Mouse (Mus musculus): ENCODE data around the gene Prkci. TPM values are rescaled to one million over a fixed set of nuclear protein-coding genes. Genes with fewer than 3 reads are reported as not detected.

Prkci gene
- total and polyA plus RNA-seq, 3 experiments = 4.8 to 37.8 (median 24.4) TPM

- H3K27me3 ChIP-seq (ENCODE audit: insufficient read depth, low read length) = no peaks in the 10 kb centered on the region
- H3K4me1 ChIP-seq (ENCODE audit: insufficient read depth, low read depth, low read length) = peaks cover 17% of the 10 kb centered on the region
- DNase-seq (ENCODE audit: low spot score) (peak; percentile 18), ATAC-seq (ENCODE audit: extremely low read depth, insufficient number of reproducible peaks, low FRiP score, poor library complexity, severe bottlenecking) (peak; percentile 40; the same call in 1 of the 2 replicates)
- TF ChIP-seq GATA2 (IDR thresholded peaks at IDR 0.05; ENCODE audit: borderline replicate concordance, low read depth, low read length) = no peak
- peak; percentile 45; the same call in 1 of the 2 replicates for TF ChIP-seq CTCF (IDR thresholded peaks at IDR 0.05; ENCODE audit: low read depth, low read length)
- H3K4me3 ChIP-seq (ENCODE audit: low read depth, low read length) = no peak overlapping the region
- H3K36me3 ChIP-seq (replicated peaks) = no peaks in the 10 kb centered on the region
- no peaks in the 10 kb centered on the region for H3K9me3 ChIP-seq (replicated peaks)
Measured at GRCm38 (mm10) chr3:30975102-30975754, 20.3 kb upstream of the Prkci start.

GRCm38 (mm10) chr3:30976991-30977603, 18.4 kb upstream of the Prkci start:
- ATAC-seq (ENCODE audit: extremely low read depth, insufficient number of reproducible peaks, low FRiP score, poor library complexity, severe bottlenecking) (no peak), DNase-seq (ENCODE audit: low spot score) (no peak)
- Histone ChIP-seq H3K9me3 (replicated peaks) (no peaks in the 10 kb centered on the region), H3K4me3 (ENCODE audit: low read depth, low read length) (no peak overlapping the region), H3K4me1 (ENCODE audit: insufficient read depth, low read depth, low read length) (peaks cover 26% of the 10 kb centered on the region), H3K36me3 (replicated peaks) (no peaks in the 10 kb centered on the region), H3K27me3 (ENCODE audit: insufficient read depth, low read length) (no peaks in the 10 kb centered on the region)
- TF ChIP-seq TAL1 (conservative IDR thresholded peaks at IDR 0.05; ENCODE audit: low read depth, low read length) = no peak
- TF ChIP-seq POLR2AphosphoS5 (IDR thresholded peaks at IDR 0.05; ENCODE audit: insufficient replicate concordance, low read depth, low read length) = no peak
- no peak for TF ChIP-seq GATA1 (IDR thresholded peaks at IDR 0.05; ENCODE audit: borderline replicate concordance, low read length)
- no peak for TF ChIP-seq CTCF (IDR thresholded peaks at IDR 0.05; ENCODE audit: low read depth, low read length)
- TF ChIP-seq GATA2 (IDR thresholded peaks at IDR 0.05; ENCODE audit: borderline replicate concordance, low read depth, low read length) = no peak

- ATAC-seq (ENCODE audit: extremely low read depth, insufficient number of reproducible peaks, low FRiP score, poor library complexity, severe bottlenecking) (peak; percentile 22), DNase-seq (ENCODE audit: low spot score) (no peak)
- H3K4me1 ChIP-seq (ENCODE audit: insufficient read depth, low read depth, low read length) = peaks cover 32% of the 10 kb centered on the region
Measured at GRCm38 (mm10) chr3:30981616-30982380, 13.7 kb upstream of the Prkci start.

GRCm38 (mm10) chr3:30982924-30983536, 12.5 kb upstream of the Prkci start:
- no peak for TF ChIP-seq CTCF (IDR thresholded peaks at IDR 0.05; ENCODE audit: low read depth, low read length)
- no peak for TF ChIP-seq TAL1 (conservative IDR thresholded peaks at IDR 0.05; ENCODE audit: low read depth, low read length)
- no peak for TF ChIP-seq POLR2AphosphoS5 (IDR thresholded peaks at IDR 0.05; ENCODE audit: insufficient replicate concordance, low read depth, low read length)
- TF ChIP-seq GATA1 (IDR thresholded peaks at IDR 0.05; ENCODE audit: borderline replicate concordance, low read length) = no peak
- no peak for TF ChIP-seq GATA2 (IDR thresholded peaks at IDR 0.05; ENCODE audit: borderline replicate concordance, low read depth, low read length)
- H3K36me3 ChIP-seq (replicated peaks) = peaks cover 9% of the 10 kb centered on the region
- no peaks in the 10 kb centered on the region for H3K27me3 ChIP-seq (ENCODE audit: insufficient read depth, low read length)
- DNase-seq (ENCODE audit: low spot score) = no peak
- H3K4me1 ChIP-seq (ENCODE audit: insufficient read depth, low read depth, low read length) = peaks cover 42% of the 10 kb centered on the region
- H3K9me3 ChIP-seq (replicated peaks) = no peaks in the 10 kb centered on the region
- no peak overlapping the region for H3K4me3 ChIP-seq (ENCODE audit: low read depth, low read length)
- ATAC-seq (ENCODE audit: extremely low read depth, insufficient number of reproducible peaks, low FRiP score, poor library complexity, severe bottlenecking) = no peak

More at GRCm38 (mm10) chr3:30981616-30982380, 13.7 kb upstream of the Prkci start:
- Histone ChIP-seq H3K4me3 (ENCODE audit: low read depth, low read length) (no peak overlapping the region), H3K9me3 (replicated peaks) (no peaks in the 10 kb centered on the region), H3K27me3 (ENCODE audit: insufficient read depth, low read length) (no peaks in the 10 kb centered on the region), H3K36me3 (replicated peaks) (peaks cover 9% of the 10 kb centered on the region)
- TF ChIP-seq GATA1 (IDR thresholded peaks at IDR 0.05; ENCODE audit: borderline replicate concordance, low read length) (no peak), CTCF (IDR thresholded peaks at IDR 0.05; ENCODE audit: low read depth, low read length) (no peak), TAL1 (conservative IDR thresholded peaks at IDR 0.05; ENCODE audit: low read depth, low read length) (no peak; the same call in 1 of the 2 replicates), POLR2AphosphoS5 (IDR thresholded peaks at IDR 0.05; ENCODE audit: insufficient replicate concordance, low read depth, low read length) (no peak), GATA2 (IDR thresholded peaks at IDR 0.05; ENCODE audit: borderline replicate concordance, low read depth, low read length) (no peak)

GRCm38 (mm10) chr3:30987396-30988318, 7.9 kb upstream of the Prkci start:
- H3K9me3 ChIP-seq (replicated peaks) = no peaks in the 10 kb centered on the region
- DNase-seq (ENCODE audit: low spot score) = peak; percentile 40
- peak; percentile 97 for ATAC-seq (ENCODE audit: extremely low read depth, insufficient number of reproducible peaks, low FRiP score, poor library complexity, severe bottlenecking)
- H3K27me3 ChIP-seq (ENCODE audit: insufficient read depth, low read length) = no peaks in the 10 kb centered on the region
- H3K4me1 ChIP-seq (ENCODE audit: insufficient read depth, low read depth, low read length) = peaks cover 26% of the 10 kb centered on the region
- H3K4me3 ChIP-seq (ENCODE audit: low read depth, low read length) = peak overlapping the region; percentile 61; the same call in 1 of the 2 replicates
- peaks cover 9% of the 10 kb centered on the region for H3K36me3 ChIP-seq (replicated peaks)
- no peak; the same call in 1 of the 2 replicates for TF ChIP-seq TAL1 (conservative IDR thresholded peaks at IDR 0.05; ENCODE audit: low read depth, low read length)
- TF ChIP-seq GATA1 (IDR thresholded peaks at IDR 0.05; ENCODE audit: borderline replicate concordance, low read length) = no peak
- no peak for TF ChIP-seq POLR2AphosphoS5 (IDR thresholded peaks at IDR 0.05; ENCODE audit: insufficient replicate concordance, low read depth, low read length)
- no peak for TF ChIP-seq GATA2 (IDR thresholded peaks at IDR 0.05; ENCODE audit: borderline replicate concordance, low read depth, low read length)
- TF ChIP-seq CTCF (IDR thresholded peaks at IDR 0.05; ENCODE audit: low read depth, low read length) = no peak

All from G1E (cell line).